Mouse (Mus musculus) testis, adult 2 months (tissue): Measurements from ENCODE around the gene Cyp2u1. TPM values are rescaled to one million over a fixed set of nuclear protein-coding genes. Genes with fewer than 3 reads are reported as not detected.

ENCODE experiments used
- H3K27ac ChIP-seq: fragments of 200-500 bp; 2 replicates; pipeline ENCODE4 v1.5.1; 2012; ENCODE audit warnings: low read depth, low read length; ENCODE audit not compliant: control insufficient read depth, insufficient read depth
- H3K27me3 ChIP-seq: fragments of 200-500 bp; 2 replicates; pipeline ENCODE4 v1.6.1; 2012; ENCODE audit warnings: mild to moderate bottlenecking, low read length, moderate library complexity; ENCODE audit not compliant: control insufficient read depth, insufficient read depth
- H3K36me3 ChIP-seq: fragments of 200-500 bp; 2 replicates; pipeline ENCODE4 v1.6.1; 2012; ENCODE audit warnings: mild to moderate bottlenecking, low read length; ENCODE audit not compliant: control insufficient read depth, insufficient read depth
- H3K4me1 ChIP-seq: fragments of 200-500 bp; 2 replicates; pipeline ENCODE4 v1.6.1; 2012; ENCODE audit warnings: low read length; ENCODE audit not compliant: control insufficient read depth, insufficient read depth
- H3K4me3 ChIP-seq: fragments of 200-500 bp; 2 replicates; pipeline ENCODE4 v1.5.1; 2012; ENCODE audit warnings: low read depth, mild to moderate bottlenecking, low read length, moderate library complexity, mixed read lengths; ENCODE audit not compliant: control insufficient read depth
- CTCF ChIP-seq: fragments of 200-500 bp; IDR thresholded peaks from 2 replicates; pipeline ENCODE4 v1.5.1; 2012; ENCODE audit warnings: low read depth, mild to moderate bottlenecking, inconsistent platforms, low read length, moderate library complexity; ENCODE audit not compliant: control insufficient read depth, insufficient read depth, insufficient replicate concordance
- POLR2A ChIP-seq: fragments of 200-500 bp; IDR thresholded peaks from 2 replicates; pipeline ENCODE4 v1.6.1; 2012; ENCODE audit warnings: low read depth, mild to moderate bottlenecking, inconsistent platforms, low read length, moderate library complexity; ENCODE audit not compliant: control insufficient read depth
- polyA plus RNA-seq: library from polyadenylated mRNA; depleted of rRNA; stranded (reverse); fragments of >200 nt; gene quantifications from 2 replicates; pipeline ENCODE4 v1.2.3, GENCODE M21; 2012

The Cyp2u1 gene
- polyA plus RNA-seq, 1 experiment = 4.6 TPM

DNA sequence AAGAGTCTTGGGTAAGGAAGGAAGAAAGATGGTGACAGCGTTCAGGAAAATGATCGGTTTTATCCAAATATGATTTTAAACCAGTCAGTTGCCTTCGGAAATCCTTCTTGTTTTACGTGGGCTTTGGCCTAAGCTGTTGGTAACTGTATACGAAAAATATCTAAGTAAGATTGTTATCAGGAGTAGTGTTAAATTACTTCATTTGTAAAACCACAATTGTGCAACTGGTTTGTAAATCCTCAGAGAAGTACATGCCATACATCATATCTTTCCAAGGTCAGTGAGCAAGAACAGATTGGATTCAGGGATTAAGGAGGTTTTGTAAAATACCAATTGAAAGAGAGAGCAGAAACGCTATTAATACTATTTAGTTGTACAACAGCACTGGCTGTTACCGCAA lies 3.2 kb upstream of the Cyp2u1 start:
- no peak for TF ChIP-seq POLR2A
- H3K36me3 ChIP-seq = no peaks in the 10 kb centered on the region
- peaks cover 2% of the 10 kb centered on the region; the same call in 1 of the 2 replicates for H3K4me1 ChIP-seq
- H3K27me3 ChIP-seq = no peaks in the 10 kb centered on the region
- no peak overlapping the region for H3K27ac ChIP-seq
- H3K4me3 ChIP-seq = no peak overlapping the region

- H3K36me3 ChIP-seq = no peaks in the 10 kb centered on the region
- TF ChIP-seq POLR2A (no peak), CTCF (no peak)
- H3K4me1 ChIP-seq = peaks cover 2% of the 10 kb centered on the region; the same call in 1 of the 2 replicates
- no peaks in the 10 kb centered on the region for H3K27me3 ChIP-seq
- H3K27ac ChIP-seq = no peak overlapping the region
- H3K4me3 ChIP-seq = peak overlapping the region; percentile 86
Measured at GRCm38 (mm10) chr3:131303320-131303714, 290 bp upstream of the Cyp2u1 start.

DNA sequence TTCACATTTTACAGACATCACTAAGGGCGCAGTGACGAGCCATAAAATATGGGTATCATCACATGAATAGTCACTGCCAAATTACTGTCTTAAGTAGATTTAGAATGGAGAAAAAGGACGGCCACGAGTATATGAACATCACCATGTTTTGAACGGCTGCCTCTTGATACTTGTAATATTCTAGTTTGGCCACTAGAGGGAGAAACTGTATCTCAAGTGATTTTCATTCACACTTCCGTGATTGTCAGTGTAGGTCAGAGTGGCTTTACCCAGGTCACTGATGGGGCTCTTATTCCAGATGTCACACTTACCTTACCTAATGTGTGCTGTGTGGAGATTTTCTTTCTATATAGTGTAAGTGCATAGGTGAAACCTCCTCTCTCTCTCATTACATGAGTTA lies 3.1 kb downstream of the Cyp2u1 start:
- Histone ChIP-seq H3K27ac (no peak overlapping the region), H3K4me1 (peaks cover 2% of the 10 kb centered on the region; the same call in 1 of the 2 replicates), H3K27me3 (no peaks in the 10 kb centered on the region), H3K4me3 (no peak overlapping the region), H3K36me3 (no peaks in the 10 kb centered on the region)
- TF ChIP-seq POLR2A (no peak), CTCF (no peak)

DNA sequence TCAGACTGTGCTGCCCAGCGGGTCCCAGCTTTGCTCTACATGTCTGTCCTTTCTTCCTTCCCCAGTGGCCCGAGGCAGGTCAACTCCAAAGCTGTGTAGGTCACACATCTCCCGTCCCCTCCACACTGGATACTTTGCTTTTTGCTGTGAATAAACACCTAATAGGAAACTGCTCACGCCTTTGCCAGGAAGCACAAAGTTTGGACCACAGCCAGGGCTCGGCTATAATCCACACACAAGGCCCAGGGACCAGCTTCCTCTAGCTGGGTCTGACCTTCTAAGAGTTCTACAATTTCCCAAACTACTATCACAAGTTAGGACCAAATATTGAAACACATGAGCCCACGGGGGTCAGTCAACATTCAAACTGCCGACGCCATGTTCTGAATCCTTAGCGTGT lies 3.9 kb downstream of the Cyp2u1 start:
- no peaks in the 10 kb centered on the region for H3K27me3 ChIP-seq
- no peak overlapping the region for H3K27ac ChIP-seq
- H3K4me1 ChIP-seq = peaks cover 2% of the 10 kb centered on the region; the same call in 1 of the 2 replicates
- H3K36me3 ChIP-seq = no peaks in the 10 kb centered on the region
- no peak for TF ChIP-seq CTCF
- TF ChIP-seq POLR2A = no peak
- H3K4me3 ChIP-seq = no peak overlapping the region

DNA sequence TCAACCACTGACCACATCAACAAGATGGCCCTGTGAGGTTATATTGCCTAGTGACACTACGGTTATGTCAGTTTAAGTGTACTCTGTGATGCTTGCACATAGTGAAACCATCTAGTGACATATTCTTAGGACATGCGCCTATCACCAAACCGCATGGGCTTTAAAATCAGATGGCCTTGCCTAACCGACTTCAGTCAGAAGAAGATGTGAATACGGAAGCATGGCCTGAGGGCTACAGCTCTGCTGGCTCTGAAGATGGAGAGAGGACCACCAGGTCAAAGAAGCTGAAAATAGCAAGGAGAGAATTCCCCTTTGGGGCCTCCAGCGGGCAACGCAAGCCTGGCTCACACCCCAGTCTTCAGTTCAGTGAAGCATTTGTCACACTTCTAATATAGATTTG lies 6.1 kb downstream of the Cyp2u1 start:
- no peaks in the 10 kb centered on the region for H3K27me3 ChIP-seq
- no peak for TF ChIP-seq CTCF
- TF ChIP-seq POLR2A = no peak
- H3K27ac ChIP-seq = no peak overlapping the region
- no peaks in the 10 kb centered on the region for H3K36me3 ChIP-seq
- no peak overlapping the region for H3K4me3 ChIP-seq
- no peaks in the 10 kb centered on the region for H3K4me1 ChIP-seq

- H3K27me3 ChIP-seq = no peaks in the 10 kb centered on the region
- TF ChIP-seq POLR2A = no peak
- TF ChIP-seq CTCF = no peak
- no peaks in the 10 kb centered on the region for H3K36me3 ChIP-seq
- H3K27ac ChIP-seq = no peak overlapping the region
- H3K4me1 ChIP-seq = no peaks in the 10 kb centered on the region
- no peak overlapping the region for H3K4me3 ChIP-seq
Measured at GRCm38 (mm10) chr3:131295513-131296200, 7.4 kb downstream of the Cyp2u1 start.

DNA sequence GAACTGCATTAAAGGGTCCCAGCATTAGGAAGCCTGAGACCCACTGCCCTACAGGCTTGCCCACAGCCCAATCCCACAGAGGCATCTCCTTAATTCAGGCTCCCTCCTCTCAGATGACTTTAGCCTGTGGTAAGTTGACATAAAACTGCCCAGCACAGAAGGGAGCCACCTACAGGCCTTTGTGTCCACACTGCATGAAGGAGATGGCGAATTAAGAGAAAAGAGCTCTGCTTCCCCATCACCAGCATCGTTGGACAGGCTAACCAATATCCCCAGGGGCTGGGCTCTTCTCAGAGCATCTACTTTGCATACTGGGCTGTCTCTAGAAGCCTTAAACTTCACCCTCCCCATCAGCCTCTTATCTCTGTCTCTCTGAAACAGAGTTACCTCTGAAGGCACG lies 8.5 kb downstream of the Cyp2u1 start:
- Histone ChIP-seq H3K4me3 (no peak overlapping the region), H3K27ac (no peak overlapping the region), H3K36me3 (no peaks in the 10 kb centered on the region), H3K27me3 (no peaks in the 10 kb centered on the region), H3K4me1 (no peaks in the 10 kb centered on the region)
- no peak for TF ChIP-seq CTCF
- no peak for TF ChIP-seq POLR2A

DNA sequence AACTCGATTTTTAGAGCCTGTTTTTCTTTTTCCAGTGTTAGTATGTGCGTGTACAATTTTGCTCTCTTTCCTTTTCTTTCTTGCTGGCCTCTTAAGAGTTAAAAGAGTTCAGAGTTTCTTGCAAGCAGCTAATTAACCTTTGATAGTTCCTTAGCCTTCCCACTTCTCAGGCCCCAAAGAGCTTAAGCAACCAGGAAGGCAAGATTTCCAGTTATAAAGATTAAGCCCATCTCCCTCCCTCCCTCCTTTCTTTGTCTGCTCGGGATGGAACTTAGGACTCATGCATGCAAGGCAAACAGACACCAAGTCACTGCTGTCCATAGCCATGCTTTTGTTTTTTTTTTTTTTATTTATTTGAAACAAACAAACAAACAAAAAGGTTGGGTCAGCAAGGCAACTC lies 10.1 kb downstream of the Cyp2u1 start:
- no peaks in the 10 kb centered on the region for H3K4me1 ChIP-seq
- H3K27ac ChIP-seq = no peak overlapping the region
- H3K4me3 ChIP-seq = no peak overlapping the region
- TF ChIP-seq POLR2A (no peak), CTCF (no peak)
- no peaks in the 10 kb centered on the region for H3K36me3 ChIP-seq
- no peaks in the 10 kb centered on the region for H3K27me3 ChIP-seq
